Mouse (Mus musculus): ENCODE measurements at regions not wholly inside any gene's neighbourhood (a gene's known extent, or its start where the extent isn't known, plus 50 kb on each side); places are given as distances from the start of the nearest gene placed in this dataset.

DNA sequence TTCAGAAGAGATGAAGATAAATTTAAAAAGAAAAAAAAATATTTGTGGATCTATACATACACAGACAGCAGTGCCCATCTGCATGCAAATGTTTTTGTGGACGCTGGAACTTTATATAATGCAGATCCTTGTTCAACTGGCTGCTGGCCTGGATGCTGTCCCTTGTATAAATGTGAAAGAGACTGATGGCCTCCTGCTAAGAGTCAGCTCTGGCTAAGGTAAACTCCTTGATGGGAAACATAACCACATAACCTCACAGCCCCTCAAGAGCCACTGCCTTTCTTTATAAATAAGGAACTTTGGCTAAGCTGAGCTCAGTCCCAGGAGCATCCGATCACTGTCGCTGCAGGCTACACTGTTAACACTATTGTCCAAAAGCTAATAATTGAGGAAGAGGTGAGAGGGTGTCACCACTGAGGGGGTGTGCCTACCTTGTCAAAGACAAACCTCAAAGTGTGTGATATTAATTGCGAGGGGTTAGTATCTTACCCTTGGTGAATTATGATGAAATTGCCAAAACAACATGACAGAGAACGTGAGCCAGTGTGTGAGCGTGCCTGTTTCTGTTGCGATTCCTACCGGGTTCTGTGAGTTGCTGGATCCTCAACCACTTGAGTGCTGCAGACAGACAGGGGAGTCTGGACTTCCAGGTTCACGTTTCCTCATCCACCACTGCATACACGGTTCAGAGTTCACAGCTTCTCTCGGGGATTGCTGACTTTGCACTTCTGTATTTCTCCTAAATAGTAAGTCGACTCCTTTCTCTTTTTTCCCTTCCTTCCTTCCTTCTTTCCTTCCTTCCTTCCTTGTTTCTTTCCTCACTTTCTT lies 417.1 kb downstream of the Wdr11 start:
- no peak for DNase-seq

GRCm38 (mm10) chr7:130012067-130012466 lies 420.4 kb downstream of the Wdr11 start:
- no peak for DNase-seq
- intact Hi-C loops (cut with DNase I; ENCODE audit: low total_unique reads), result no loop called here

More for the DNA sequence above, 417.1 kb downstream of the Wdr11 start:
- intact Hi-C loops (cut with DNase I; ENCODE audit: low total_unique reads), result no loop called here

DNA sequence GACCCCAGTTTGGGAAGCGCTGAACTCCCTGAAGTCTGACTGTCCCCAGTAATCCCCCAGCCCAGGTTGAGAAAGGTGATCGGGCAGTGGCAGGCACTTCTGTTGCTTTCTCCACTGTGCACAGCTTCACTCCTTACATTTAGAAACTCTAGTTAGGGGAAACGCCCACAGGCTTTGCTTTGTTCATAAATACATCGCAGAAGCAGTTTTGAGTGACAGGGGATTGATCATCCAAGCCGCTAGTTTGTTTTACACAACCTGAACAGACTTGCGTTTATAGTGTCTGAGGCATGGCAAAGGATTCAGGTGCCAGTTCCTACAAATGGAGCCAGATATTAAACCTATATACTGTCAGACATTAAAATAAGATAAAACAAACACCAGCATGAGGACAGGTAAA lies 421.4 kb downstream of the Wdr11 start:
- no peak for DNase-seq
- intact Hi-C loops (cut with DNase I; ENCODE audit: low total_unique reads), result no loop called here

GRCm38 (mm10) chr7:130014609-130015008 lies 422.9 kb downstream of the Wdr11 start:
- no peak for DNase-seq
- intact Hi-C loops (cut with DNase I; ENCODE audit: low total_unique reads), result no loop called here

DNA sequence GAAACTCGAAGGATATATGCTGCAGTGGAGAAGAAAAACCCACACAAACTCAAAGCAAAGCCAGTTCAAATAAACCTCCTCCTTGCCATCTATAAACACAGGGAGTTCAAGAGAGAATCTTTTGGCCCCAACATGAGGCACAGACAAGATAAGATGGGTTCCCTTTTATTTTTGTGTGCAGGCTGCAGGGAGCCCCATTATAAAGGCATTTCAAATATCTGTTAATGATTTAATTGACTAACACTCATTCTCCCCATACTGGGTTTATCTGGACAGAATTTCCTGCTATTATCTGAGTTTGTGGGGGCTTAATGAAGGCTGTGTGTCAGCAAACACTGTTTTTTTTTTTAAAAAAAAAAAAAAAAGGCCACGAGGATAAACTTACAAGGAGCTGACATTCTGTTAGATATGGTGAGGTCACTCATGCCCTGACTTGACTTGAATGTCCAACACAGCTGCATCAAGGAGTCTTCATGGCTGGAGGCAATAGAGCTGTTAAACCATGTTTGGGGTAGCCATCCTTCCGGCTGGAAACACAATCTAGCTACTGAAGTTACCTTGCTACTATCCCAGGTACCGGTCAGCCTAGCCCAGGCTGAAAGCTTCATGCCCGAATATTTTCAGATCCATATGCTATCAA lies 423.8 kb downstream of the Wdr11 start:
- DNase-seq, result no peak
- intact Hi-C loops (cut with DNase I; ENCODE audit: low total_unique reads), result no loop called here

- no peak for DNase-seq
- intact Hi-C loops (cut with DNase I; ENCODE audit: low total_unique reads), result no loop called here
These were observed 424.6 kb downstream of the Wdr11 start for GRCm38 (mm10) chr7:130016015-130016874.

DNA sequence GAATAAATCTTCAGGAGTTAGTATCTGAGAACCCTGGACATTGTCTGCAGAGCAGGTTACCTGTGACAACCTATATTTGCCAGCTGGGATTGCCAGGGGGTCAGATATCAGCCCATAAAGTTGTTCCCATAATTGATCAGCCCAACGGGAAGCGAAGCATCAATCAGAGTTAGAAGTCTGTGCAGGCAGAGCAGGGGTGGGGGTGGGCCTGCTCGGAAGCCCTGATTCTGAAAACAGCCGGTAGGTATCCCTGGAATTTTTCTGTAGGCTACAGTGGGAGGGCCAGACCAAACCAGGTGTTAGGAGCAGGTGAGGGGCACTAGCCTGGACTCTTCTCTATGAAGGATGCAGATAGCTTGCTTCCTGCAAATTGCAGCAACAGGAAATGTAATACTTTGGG lies 427.2 kb downstream of the Wdr11 start:
- DNase-seq, result no peak
- intact Hi-C loops (cut with DNase I; ENCODE audit: low total_unique reads), result no loop called here

DNA sequence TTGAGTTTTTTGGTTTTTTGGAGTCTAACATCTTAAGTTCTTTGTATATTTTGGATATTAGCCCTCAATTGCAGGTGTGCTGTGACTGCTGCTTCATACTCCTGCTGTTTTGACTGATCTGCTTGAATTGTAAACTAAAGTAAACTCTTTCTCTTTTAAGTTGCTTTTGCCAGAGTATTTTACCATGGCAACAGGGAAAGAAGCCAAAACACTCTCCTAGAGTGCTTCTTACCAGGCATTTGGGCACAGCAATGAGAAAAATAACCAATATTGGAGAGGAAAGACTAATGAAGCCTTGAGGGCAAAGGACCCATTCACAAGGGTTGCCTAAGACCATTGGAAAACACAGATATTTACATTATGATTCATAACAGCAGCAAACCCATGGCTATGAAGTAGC lies 437.3 kb downstream of the Wdr11 start:
- DNase-seq, result no peak

DNA sequence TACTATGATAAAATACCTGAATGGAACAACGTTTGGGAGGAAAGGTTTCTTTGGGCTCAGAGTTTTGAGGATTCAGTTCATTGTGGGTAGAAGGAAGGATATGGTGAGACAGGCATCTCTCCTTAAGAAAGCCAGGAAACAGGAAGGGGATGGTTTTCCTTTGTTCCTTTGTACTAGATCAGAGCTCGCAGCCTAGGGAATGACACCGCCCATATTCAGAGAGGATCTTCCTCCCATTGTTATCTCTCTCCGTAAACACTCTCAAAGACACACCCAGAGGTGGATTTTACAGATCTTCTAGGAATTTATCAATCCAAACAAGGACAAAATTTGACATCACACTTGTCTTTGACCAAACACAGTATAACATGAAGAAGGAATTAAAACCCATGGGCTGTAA lies 439.0 kb downstream of the Wdr11 start:
- intact Hi-C loops (cut with DNase I; ENCODE audit: low total_unique reads), result no loop called here
- DNase-seq, result no peak

More for the DNA sequence above, 437.3 kb downstream of the Wdr11 start:
- intact Hi-C loops (cut with DNase I; ENCODE audit: low total_unique reads), result no loop called here

DNA sequence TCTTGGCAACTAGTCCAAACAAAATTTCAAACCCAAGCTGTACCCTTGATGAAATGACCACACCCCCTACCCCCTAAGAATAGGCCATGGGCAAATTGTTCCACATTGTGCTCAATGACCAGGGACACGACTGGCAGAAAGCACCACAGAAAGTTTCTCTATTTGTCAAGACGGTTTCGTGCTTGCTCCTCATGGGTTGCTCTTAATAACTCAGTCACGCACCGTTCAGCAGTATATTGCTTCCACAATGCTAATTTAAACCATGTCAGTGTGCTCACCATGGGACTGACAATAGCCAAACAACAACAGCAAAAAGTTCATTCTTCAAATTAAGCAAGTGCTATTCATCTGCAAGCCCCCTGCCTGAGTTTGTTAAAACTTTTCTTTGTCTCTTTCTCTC lies 444.6 kb downstream of the Wdr11 start:
- no peak for DNase-seq
- intact Hi-C loops (cut with DNase I; ENCODE audit: low total_unique reads), result no loop called here

GRCm38 (mm10) chr7:130036845-130037572 lies 445.3 kb downstream of the Wdr11 start:
- intact Hi-C loops (cut with DNase I; ENCODE audit: low total_unique reads), result no loop called here
- no peak for DNase-seq

DNA sequence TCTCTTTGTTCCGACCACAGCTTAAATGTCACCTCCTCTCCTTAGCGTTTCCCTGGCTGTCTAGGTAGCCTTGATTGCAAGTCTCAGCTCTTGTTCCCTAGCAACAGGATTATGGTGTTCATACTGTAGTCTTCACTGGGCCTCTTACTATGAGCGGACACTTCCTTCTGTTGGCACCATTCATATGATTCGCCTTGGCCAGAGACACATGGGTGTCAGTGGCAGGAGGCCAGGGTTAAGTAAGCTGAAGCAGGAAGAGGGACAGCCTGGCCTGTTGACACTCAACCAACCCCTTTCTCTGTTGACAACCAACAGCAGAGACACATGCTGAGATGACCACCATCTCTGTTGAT lies 445.9 kb downstream of the Wdr11 start:
- intact Hi-C loops (cut with DNase I; ENCODE audit: low total_unique reads), result no loop called here
- DNase-seq, result no peak

- DNase-seq, result no peak
- intact Hi-C loops (cut with DNase I; ENCODE audit: low total_unique reads), result no loop called here
These were observed 448.9 kb downstream of the Wdr11 start for GRCm38 (mm10) chr7:130040596-130040995.

- DNase-seq, result no peak
- intact Hi-C loops (cut with DNase I; ENCODE audit: low total_unique reads), result no loop called here
These were observed 449.8 kb downstream of the Wdr11 start for GRCm38 (mm10) chr7:130041402-130041965.

DNA sequence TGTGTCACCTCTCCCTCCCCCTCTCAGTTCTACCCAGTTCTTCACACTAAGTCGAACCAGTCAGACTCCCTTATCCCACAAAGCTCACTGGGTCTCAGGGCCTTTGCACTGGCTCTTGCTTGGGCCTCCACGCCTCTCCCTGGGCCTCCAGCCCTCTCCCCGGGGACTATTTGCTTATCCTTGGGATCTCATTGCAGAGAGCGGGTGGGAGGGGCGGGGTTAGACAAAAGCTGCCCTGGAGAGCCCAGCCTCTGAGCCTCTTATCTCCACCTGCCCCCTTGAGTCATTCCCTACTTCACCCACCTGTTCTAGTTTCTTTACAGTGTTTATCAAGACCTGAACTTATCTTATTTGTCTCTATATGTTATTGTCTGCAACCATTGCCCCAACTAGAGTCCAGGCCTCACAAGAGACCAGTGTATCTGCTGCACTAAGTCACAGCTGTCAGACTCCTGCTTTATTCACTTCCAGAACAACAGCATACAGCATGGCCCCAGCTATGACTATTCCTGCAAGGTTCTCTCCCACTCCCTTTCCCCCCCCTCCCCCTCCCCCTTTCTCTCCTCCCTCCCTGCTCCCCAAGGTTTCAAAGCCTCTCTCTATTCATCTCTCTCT lies 450.7 kb downstream of the Wdr11 start:
- intact Hi-C loops (cut with DNase I; ENCODE audit: low total_unique reads), result no loop called here
- DNase-seq, result no peak

- intact Hi-C loops (cut with DNase I; ENCODE audit: low total_unique reads), result no loop called here
- DNase-seq, result no peak
These were observed 452.0 kb downstream of the Wdr11 start for GRCm38 (mm10) chr7:130043397-130044234.

GRCm38 (mm10) chr7:130044235-130044553 lies 452.5 kb downstream of the Wdr11 start:
- intact Hi-C loops (cut with DNase I; ENCODE audit: low total_unique reads), result no loop called here
- DNase-seq, result no peak

DNA sequence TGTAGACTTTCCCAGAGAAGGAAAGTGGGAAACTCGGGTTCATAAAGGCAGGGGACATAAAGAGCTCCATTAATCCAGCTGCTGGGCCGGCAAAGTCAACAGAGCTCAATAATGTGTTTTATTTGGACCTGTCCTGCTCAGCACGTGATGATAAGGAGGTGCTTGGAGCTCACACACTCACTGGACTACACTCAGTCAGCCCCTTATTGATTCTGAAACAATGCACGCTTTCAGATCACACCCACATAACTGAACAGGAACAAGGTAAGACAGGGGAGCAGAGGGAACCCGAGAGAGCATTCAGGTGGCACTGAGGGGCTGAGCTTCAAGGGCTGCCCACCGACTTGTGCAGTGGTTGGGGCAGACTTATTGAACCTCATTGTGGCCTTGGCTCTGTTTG lies 452.9 kb downstream of the Wdr11 start:
- no peak for DNase-seq
- intact Hi-C loops (cut with DNase I; ENCODE audit: low total_unique reads), result no loop called here

All from gastrocnemius, postnatal 14 days (tissue).